Mouse (Mus musculus) midbrain, postnatal 0 days (tissue): ENCODE results near the gene Gstm3. TPM values are rescaled to one million over a fixed set of nuclear protein-coding genes. Genes with fewer than 3 reads are reported as not detected.
"Not testable (repeated sequence)": the region's sequence is repeated elsewhere in the genome, so short reads cannot be mapped to it uniquely, and the experiment has no call there.

ENCODE experiments used
- ATAC-seq: fragments of 200-750 bp; cut with Nextera tagmentation; 2 replicates; pipeline ENCODE4 v1.8.0; 2017; ENCODE audit warnings: moderate number of reproducible peaks, mild to moderate bottlenecking, moderate TSS enrichment, moderate library complexity; ENCODE audit not compliant: low FRiP score
- DNase-seq: peaks from one replicate; pipeline ENCODE4 v3.0.0-alpha.2; 2015; ENCODE audit warnings: low spot score
- H3K27ac ChIP-seq: fragments of 300-500 bp; sonication (generic); 2 replicates; pipeline ENCODE4 v1.5.1; 2014; ENCODE audit warnings: low read depth, mild to moderate bottlenecking, low read length, mixed read lengths
- H3K27me3 ChIP-seq: fragments of 300-500 bp; sonication (generic); 2 replicates; pipeline ENCODE4 v1.6.1; 2014; ENCODE audit warnings: low read length, control low read depth, mixed read lengths; ENCODE audit not compliant: insufficient read depth
- H3K36me3 ChIP-seq: fragments of 300-500 bp; sonication (generic); 2 replicates; pipeline ENCODE4 v1.6.1; 2014; ENCODE audit warnings: low read length, control low read depth, mixed read lengths; ENCODE audit not compliant: insufficient read depth
- H3K4me1 ChIP-seq: fragments of 300-500 bp; sonication (generic); 2 replicates; pipeline ENCODE4 v1.6.1; 2014; ENCODE audit warnings: mild to moderate bottlenecking, control low read depth, antibody characterized with exemption, low read length, mixed read lengths; ENCODE audit not compliant: insufficient read depth
- H3K4me2 ChIP-seq: fragments of 300-500 bp; sonication (generic); 2 replicates; pipeline ENCODE4 v1.6.1; 2014; ENCODE audit warnings: low read depth, mild to moderate bottlenecking, low read length, mixed read lengths; ENCODE audit not compliant: poor library complexity, severe bottlenecking
- H3K4me3 ChIP-seq: fragments of 300-500 bp; sonication (generic); 2 replicates; pipeline ENCODE4 v1.5.1; 2014; ENCODE audit warnings: low read depth, mild to moderate bottlenecking, low read length, moderate library complexity
- H3K9ac ChIP-seq: fragments of 300-500 bp; sonication (generic); replicated peaks from 2 replicates; pipeline ENCODE4 v1.6.1; 2014; ENCODE audit warnings: mild to moderate bottlenecking, low read length, moderate library complexity, mixed read lengths; ENCODE audit not compliant: poor library complexity, severe bottlenecking
- H3K9me3 ChIP-seq: fragments of 300-500 bp; sonication (generic); 2 replicates; pipeline ENCODE4 v1.6.1; 2016; ENCODE audit warnings: low read length, control low read depth
- CTCF ChIP-seq: IDR thresholded peaks from 2 replicates; pipeline ENCODE4 v1.5.1; 2016; ENCODE audit warnings: antibody characterized with exemption, mild to moderate bottlenecking
- WGBS: fragments of 180-500 bp; shearing (Covaris S2); extraction: QIAGEN DNeasy Blood & Tissue Kit; methylation state at CpG from one replicate; pipeline ENCODE4 v1.1.7; 2014; 5-methylcytosine and 5-hydroxymethylcytosine counted together
- polyA plus RNA-seq: library from polyadenylated mRNA; unstranded; fragments of >200 nt; fragmentation: Nextera tagmentation; extraction: Ambion mirVana; gene quantifications from 2 replicates; pipeline ENCODE4 v1.2.1, GENCODE M21; 2015
- total RNA-seq: library from RNA; depleted of rRNA; stranded (reverse); fragments of >200 nt; gene quantifications from 2 replicates; pipeline ENCODE4 v1.2.3, GENCODE M21; 2014

The Gstm3 gene
- total and polyA plus RNA-seq, 2 experiments from 2014 or later: not detected

- ATAC-seq: peak; percentile 71
- Histone ChIP-seq H3K36me3 (no peaks in the 10 kb centered on the region), H3K27ac (0 out of 2 replicates have a peak overlapping the region, but pooled peaks have one; percentile 43), H3K4me1 (no peaks in the 10 kb centered on the region), H3K9ac (no peak overlapping the region), H3K4me3 (no peak overlapping the region), H3K4me2 (no peak overlapping the region), H3K27me3 (no peaks in the 10 kb centered on the region), H3K9me3 (no peaks in the 10 kb centered on the region)
- peak; percentile 91 for DNase-seq
- peak; percentile 74 for TF ChIP-seq CTCF
- WGBS: 27% methylated on average over 6 of the region's 6 CpGs
These were observed 15.7 kb downstream of the Gstm3 start for GRCm38 (mm10) chr3:107953328-107953755.

DNA sequence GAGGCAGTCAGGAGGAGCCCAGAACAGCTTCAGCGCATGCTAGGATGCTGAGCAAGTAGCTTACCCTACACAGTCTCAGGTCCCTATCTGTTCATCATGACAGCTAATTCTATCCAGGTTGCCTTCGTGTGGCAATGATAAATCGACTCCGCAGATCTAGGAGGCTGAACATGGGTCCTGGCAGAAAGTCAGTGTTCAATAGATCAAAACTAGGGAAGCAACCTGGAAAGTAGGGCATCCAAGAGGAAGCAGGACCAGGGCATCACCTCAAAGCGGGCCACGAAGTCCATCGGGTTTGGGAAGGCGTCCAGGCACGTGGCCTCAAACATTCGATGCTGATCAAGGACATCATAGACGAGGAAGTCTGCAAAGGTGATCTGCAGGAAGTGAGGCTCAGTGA lies 18.6 kb downstream of the Gstm3 start:
- Histone ChIP-seq H3K9me3 (no peaks in the 10 kb centered on the region), H3K9ac (no peak overlapping the region), H3K4me3 (no peak overlapping the region), H3K4me2 (no peak overlapping the region), H3K4me1 (no peaks in the 10 kb centered on the region), H3K27me3 (no peaks in the 10 kb centered on the region), H3K27ac (no peak overlapping the region), H3K36me3 (no peaks in the 10 kb centered on the region)
- WGBS: 87% methylated on average over 11 of the region's 11 CpGs
- no peak for TF ChIP-seq CTCF
- no peak for ATAC-seq
- DNase-seq: no peak

DNA sequence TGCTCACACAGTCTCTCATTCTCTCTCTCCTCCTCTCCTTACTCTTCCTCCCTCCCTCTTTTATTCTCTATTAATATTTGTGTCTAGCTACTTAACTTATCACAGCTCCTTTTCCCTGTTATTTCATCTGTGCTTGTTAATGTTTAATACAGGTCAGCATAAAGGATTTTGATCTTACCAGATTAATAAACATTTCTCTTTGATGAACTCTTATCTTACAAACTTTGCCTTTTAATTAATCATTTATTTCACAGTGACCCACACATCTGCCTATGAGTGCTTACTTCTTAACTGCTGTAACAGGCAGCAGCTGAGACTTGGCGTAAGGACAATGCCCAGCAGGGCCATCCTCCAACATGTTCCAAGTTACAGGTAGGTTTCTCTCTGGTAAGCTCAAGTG lies 19.6 kb downstream of the Gstm3 start:
- ATAC-seq, H3K4me1 ChIP-seq: not testable (repeated sequence)
- 88% methylated on average over 1 of the region's 1 CpGs for WGBS

GRCm38 (mm10) chr3:107945729-107946128 lies 23.4 kb downstream of the Gstm3 start:
- Histone ChIP-seq H3K9ac (no peak overlapping the region), H3K4me3 (no peak overlapping the region), H3K27me3 (no peaks in the 10 kb centered on the region), H3K4me1 (0 out of 2 replicates have a peak, but pooled peaks cover 3% of the 10 kb centered on the region), H3K36me3 (no peaks in the 10 kb centered on the region), H3K4me2 (no peak overlapping the region), H3K27ac (no peak overlapping the region), H3K9me3 (no peaks in the 10 kb centered on the region)
- ATAC-seq: no peak
- DNase-seq: no peak
- 63% methylated on average over 4 of the region's 4 CpGs for WGBS
- TF ChIP-seq CTCF: peak; percentile 14; the same call in 1 of the 2 replicates

More for the DNA sequence above, 19.6 kb downstream of the Gstm3 start:
- not testable (repeated sequence) for H3K27ac ChIP-seq, DNase-seq, H3K9me3 ChIP-seq, H3K4me2 ChIP-seq, H3K36me3 ChIP-seq, H3K9ac ChIP-seq, H3K27me3 ChIP-seq, H3K4me3 ChIP-seq

GRCm38 (mm10) chr3:107943239-107943990 lies 25.7 kb downstream of the Gstm3 start, which contains the start of gene Gstm6:
TSS of gene Gstm6 (minus strand) at chr3:107943749.
- no peaks in the 10 kb centered on the region for H3K27me3 ChIP-seq
- peak within 1 kb of the TSS; percentile 47 for H3K4me2 ChIP-seq
- H3K9me3 ChIP-seq: no peaks in the 10 kb centered on the region
- peak within 1 kb of the TSS; percentile 38 for H3K27ac ChIP-seq
- H3K9ac ChIP-seq: 0 out of 2 replicates have a peak within 1 kb of the TSS, but pooled peaks have one; percentile 29
- peak; percentile 88 for ATAC-seq
- WGBS: 17% methylated on average over 20 of the region's 20 CpGs
- peak; percentile 84 for DNase-seq
- H3K4me1 ChIP-seq: peaks cover 9% of the 10 kb centered on the region; the same call in 1 of the 2 replicates
- peak; percentile 87 for TF ChIP-seq CTCF
- H3K36me3 ChIP-seq: no peaks in the 10 kb centered on the region
- peak within 1 kb of the TSS; percentile 18; the same call in 1 of the 2 replicates for H3K4me3 ChIP-seq

- Histone ChIP-seq H3K27me3 (no peaks in the 10 kb centered on the region), H3K4me1 (peaks cover 9% of the 10 kb centered on the region; the same call in 1 of the 2 replicates), H3K4me2 (no peak overlapping the region), H3K4me3 (no peak overlapping the region), H3K9me3 (no peaks in the 10 kb centered on the region), H3K36me3 (no peaks in the 10 kb centered on the region), H3K9ac (no peak overlapping the region), H3K27ac (no peak overlapping the region)
- WGBS: 64% methylated on average over 4 of the region's 4 CpGs
- DNase-seq (peak; percentile 60), ATAC-seq (no peak)
- no peak for TF ChIP-seq CTCF
These were observed 27.8 kb downstream of the Gstm3 start for GRCm38 (mm10) chr3:107941261-107941660.
